Mouse (Mus musculus) retina, postnatal 1 day (tissue): ENCODE results near the gene Olfr6.
"Not testable (repeated sequence)": the region's sequence is repeated elsewhere in the genome, so short reads cannot be mapped to it uniquely, and the experiment has no call there.

Source experiments
- DNase-seq: peaks from one replicate; pipeline ENCODE4 v3.0.0-alpha.2; 2012

Olfr6 gene

DNA sequence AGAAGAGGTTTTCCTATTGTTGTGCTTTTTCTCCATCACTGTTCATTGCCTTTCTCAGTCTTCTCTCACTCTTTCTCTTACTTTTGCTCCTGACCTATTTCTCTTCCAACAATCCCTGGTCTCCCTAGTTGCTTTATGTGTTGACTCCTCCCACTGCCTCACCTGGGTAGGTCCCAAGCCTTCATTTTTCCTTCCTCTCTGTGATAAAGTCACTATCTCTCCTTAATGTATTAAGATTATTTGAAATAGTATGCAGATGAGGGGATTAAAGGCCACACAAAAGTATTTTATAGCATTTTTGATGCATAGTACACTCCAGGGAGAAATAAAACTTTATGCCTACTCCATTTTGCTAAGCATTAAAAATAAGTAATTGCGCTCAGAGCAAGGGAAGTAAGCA, at the start of gene Olfr6:
Olfr6 (minus strand) TSS at position 101 of the 400 bp plus-strand sequence.
- DNase-seq, result no peak

DNA sequence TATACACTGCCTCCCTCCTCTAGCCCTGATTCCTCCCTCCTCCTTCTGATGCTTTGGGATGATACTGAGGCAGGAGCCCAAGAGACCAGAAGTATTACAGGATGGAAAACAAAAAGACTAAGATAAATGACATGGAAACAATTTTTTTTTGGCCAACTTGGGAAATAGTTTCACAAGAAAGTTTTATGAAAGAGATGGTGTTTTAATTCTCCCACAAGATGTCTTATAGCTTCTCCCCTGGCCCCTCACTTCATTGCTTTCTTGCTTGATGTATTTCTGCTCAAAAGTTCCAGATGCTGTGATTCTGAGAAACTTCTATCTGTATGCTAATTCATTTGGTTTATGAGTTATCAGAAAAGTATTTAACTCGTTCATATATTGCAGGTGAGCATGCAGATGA, 42.2 kb upstream of the Olfr6 start, which contains the start of gene Olfr2:
Olfr2 (minus strand) TSS at position 101 of the 400 bp plus-strand sequence.
- no peak for DNase-seq

DNA sequence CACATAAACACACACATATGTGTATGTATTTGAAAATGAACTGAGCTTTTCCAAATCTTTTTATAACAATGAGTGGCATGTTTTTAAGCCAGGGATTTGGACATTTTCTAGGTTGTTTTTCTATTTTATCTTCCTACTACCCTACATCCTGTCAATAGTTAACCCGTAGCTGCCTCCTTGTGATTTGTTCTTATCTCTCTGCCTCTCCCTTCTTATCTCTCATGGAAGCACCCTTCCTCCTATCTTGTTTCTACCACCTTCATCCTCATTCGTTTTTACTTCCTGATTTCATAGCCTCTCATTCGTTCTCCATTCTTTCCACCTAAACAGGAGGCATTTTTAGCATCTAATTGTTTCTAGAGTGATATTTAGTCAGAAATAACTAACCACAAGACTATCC, 40.4 kb upstream of the Olfr6 start:
- no peak for DNase-seq

DNA sequence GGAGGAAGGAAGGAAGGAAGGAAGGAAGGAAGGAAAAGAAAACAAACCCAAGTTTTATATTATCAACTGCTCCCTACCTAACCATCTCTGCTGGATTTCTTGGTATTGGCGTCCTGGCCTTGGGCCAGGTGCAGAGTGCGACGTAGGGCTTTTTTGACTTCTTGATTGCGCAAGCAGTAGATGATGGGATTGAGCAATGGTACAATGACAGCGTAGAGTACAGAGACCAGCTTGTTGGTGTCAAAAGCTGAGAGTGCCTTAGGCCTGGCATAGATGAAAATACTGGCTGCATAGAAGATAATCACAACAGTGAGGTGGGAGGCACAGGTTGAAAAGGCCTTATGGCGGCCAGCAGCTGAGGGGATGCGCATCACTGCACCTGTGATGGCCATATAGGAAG, 37.1 kb upstream of the Olfr6 start:
- no peak for DNase-seq

DNA sequence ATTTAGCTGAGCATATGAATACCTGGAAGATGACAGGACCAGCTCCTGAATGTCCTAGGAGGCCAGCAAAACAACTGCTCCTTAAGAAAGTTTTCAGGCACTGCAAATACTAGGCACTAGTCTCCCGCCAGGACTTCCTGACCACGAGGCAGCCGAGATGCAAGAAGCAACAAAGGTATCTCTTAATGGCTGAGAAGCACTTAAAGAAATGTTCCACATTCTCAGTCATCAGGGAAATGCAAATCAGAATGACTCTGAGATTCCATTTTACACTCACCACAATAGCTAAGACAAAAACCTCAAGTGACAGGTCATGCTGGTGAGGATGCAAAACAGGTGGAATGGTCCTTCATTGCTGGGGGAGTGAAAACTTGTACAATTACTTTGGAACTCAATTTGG, 21.5 kb upstream of the Olfr6 start:
- no peak for DNase-seq

DNA sequence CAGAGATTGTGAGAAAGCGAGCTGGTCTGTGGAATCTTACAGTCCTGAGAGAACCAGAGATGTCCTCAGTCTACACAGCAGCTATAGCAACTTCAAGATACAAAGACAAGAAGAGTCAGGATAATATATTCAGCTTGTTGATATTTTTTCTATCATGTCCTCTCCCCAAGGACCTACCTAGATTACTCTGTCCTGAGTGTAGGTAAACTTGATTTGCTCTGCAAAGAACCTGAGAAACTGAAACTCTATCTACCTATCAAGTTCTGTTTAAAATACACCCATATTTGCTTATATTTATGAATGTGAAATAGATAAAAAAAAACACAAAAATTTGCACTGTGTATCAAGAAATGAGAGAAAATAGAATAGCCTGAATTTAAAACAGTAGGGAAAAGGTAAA, 11.6 kb upstream of the Olfr6 start, which contains the start of gene Olfr711:
Olfr711 (minus strand) TSS at position 101 of the 400 bp plus-strand sequence.
- DNase-seq, result no peak

DNA sequence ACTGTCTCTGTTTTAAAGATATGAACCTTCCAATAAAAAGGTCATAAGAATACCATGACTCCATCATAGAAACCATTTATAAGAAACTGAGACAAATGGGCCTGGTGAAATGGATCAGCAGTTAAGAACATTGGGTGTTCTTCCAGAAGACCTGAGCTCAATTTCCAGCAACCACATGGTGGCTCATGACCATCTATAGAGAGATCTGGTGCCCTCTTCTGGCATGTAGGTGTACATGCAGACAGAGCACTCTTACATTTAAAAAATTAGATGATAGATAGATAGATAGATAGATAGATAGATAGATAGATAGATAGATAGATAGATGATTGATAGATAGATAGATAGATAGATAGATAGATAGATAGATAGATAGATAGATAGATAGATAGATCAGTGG, 3.8 kb upstream of the Olfr6 start:
- DNase-seq, result not testable (repeated sequence)

DNA sequence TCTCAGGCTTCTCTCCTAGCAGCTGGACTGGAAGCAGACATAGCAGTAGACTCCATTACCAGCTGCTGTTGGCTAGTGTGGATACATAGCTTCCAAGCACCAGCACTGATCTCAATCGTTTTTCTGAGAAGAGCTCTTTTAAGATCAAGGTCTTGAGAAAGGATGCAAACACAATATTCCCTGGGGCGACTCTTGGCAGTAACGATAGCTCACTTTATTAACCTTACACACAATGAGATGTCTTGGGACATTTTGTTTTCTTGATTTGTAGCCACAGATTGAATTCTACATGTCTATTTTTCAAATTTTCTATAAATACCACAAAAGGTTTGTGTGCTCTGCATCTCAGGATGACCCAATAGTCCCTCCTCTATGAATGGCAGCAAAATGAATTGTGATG, 15.5 kb downstream of the Olfr6 start, which contains the start of gene Olfr710:
Olfr710 (minus strand) TSS at position 101 of the 400 bp plus-strand sequence.
- DNase-seq, result no peak

DNA sequence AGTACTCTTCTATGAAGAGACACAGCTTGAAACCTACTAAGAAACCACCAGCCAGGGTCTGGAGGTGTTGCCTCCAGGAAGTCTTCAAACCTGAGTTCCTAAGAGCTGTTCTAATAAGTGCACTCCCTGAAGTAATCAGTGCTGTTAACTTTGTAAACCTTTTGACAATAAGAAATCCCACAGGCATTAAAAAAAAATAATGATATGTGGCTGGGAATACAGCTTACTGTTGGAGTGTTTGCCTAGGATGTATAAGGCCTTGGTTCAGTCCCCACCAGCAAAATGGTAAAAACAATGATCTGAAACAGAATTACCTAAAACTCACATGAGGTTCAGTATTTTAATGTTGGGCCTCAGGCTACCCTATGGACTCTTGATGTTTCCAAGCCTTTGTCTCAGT, 31.6 kb downstream of the Olfr6 start, which contains the start of gene Olfr709-ps1:
Olfr709-ps1 (minus strand) TSS at position 101 of the 400 bp plus-strand sequence.
- DNase-seq, result no peak

DNA sequence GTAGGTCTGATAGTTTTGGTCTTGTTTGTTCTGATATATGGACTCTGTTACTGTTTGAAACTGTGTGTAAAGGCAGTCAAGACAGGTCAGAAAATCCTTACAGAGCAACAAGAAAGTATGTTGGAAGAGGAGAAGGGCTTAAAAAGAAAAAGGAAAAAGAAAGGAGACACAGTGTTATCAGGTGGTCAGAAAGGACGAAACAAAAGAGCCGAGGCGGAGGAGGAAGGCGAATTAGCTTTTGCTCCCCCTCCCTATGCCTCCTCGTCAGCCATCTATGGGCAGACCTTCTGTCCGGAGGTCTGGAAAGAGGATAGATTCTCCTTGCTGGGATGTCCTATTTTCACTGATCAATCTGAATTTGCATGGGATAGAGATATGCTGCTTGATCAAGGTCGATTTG, 42.8 kb downstream of the Olfr6 start:
- not testable (repeated sequence) for DNase-seq

DNA sequence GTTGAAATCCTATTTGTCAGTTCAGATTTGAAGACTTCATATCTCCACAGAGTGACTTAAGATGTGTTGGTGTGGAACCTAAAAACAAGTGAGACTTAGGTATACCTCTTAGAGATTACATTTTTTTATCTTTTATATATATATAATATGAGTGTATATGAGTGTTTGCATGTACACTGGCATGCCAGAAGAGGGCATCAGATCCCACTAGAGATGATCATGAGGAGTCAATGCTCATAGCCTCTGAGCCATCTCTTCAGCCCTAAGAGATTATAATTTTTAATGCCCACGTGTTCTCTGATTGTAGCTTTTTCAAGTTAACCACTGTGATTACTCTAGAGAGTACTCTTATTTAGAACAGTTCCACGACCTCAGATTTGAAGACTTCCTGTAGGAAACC, 56.1 kb downstream of the Olfr6 start, which contains the start of gene Olfr1532-ps1:
Olfr1532-ps1 (plus strand) TSS at position 326 of the 400 bp plus-strand sequence.
- no peak for DNase-seq
